Mouse (Mus musculus) layer of hippocampus, adult 2 months (tissue): ENCODE measurements at regions not wholly inside any gene's neighbourhood (a gene's known extent, or its start where the extent isn't known, plus 50 kb on each side); places are given as distances from the start of the nearest gene placed in this dataset.

Source experiments
- DNase-seq, 2 experiments: peaks; one replicate each; pipeline ENCODE4 v3.0.0; 2022; ENCODE audit warnings: low spot score in 2 of 2
- H3K27ac ChIP-seq: fragments of 200-600 bp; 2 replicates; pipeline ENCODE4 v1.8.1; 2022
- H3K4me3 ChIP-seq: fragments of 200-600 bp; 2 replicates; pipeline ENCODE4 v1.8.1; 2022; ENCODE audit warnings: mild to moderate bottlenecking
- CTCF ChIP-seq: fragments of 200-600 bp; conservative IDR thresholded peaks from 2 replicates; pipeline ENCODE4 v1.8.1; 2022; ENCODE audit warnings: antibody characterized with exemption, mild to moderate bottlenecking, moderate library complexity

GRCm38 (mm10) chr15:51682331-51682730 is 2202.4 kb upstream of the Gm7489 start:
- DNase-seq, result no peak
- no peak for TF ChIP-seq CTCF
- no peak overlapping the region for H3K4me3 ChIP-seq
- no peak overlapping the region for H3K27ac ChIP-seq

- H3K27ac ChIP-seq, result no peak overlapping the region
- H3K4me3 ChIP-seq, result no peak overlapping the region
- no peak for TF ChIP-seq CTCF
These were observed 2197.6 kb upstream of the Gm7489 start for GRCm38 (mm10) chr15:51687007-51687540.

GRCm38 (mm10) chr15:51689498-51689897 is 2195.2 kb upstream of the Gm7489 start:
- H3K27ac ChIP-seq, result no peak overlapping the region
- no peak for DNase-seq

More at GRCm38 (mm10) chr15:51687007-51687540, 2197.6 kb upstream of the Gm7489 start:
- DNase-seq, result no peak

GRCm38 (mm10) chr15:51692671-51693070 is 2192.0 kb upstream of the Gm7489 start:
- no peak for TF ChIP-seq CTCF
- DNase-seq, result no peak
- H3K27ac ChIP-seq, result no peak overlapping the region
- H3K4me3 ChIP-seq, result no peak overlapping the region

More at GRCm38 (mm10) chr15:51689498-51689897, 2195.2 kb upstream of the Gm7489 start:
- no peak overlapping the region for H3K4me3 ChIP-seq
- TF ChIP-seq CTCF, result no peak

- H3K4me3 ChIP-seq, result no peak overlapping the region
- TF ChIP-seq CTCF, result peak; percentile 84
- DNase-seq, result peak; percentile 26 to 39
- no peak overlapping the region for H3K27ac ChIP-seq
These were observed 2188.2 kb upstream of the Gm7489 start for GRCm38 (mm10) chr15:51696344-51697016.

GRCm38 (mm10) chr15:51704198-51704597 is 2180.5 kb upstream of the Gm7489 start:
- no peak for DNase-seq
- no peak overlapping the region for H3K27ac ChIP-seq
- H3K4me3 ChIP-seq, result no peak overlapping the region
- no peak for TF ChIP-seq CTCF

GRCm38 (mm10) chr15:51709871-51710655 is 2174.6 kb upstream of the Gm7489 start:
- peak overlapping the region; percentile 72 for H3K27ac ChIP-seq
- no peak for TF ChIP-seq CTCF

GRCm38 (mm10) chr15:51720873-51721308 is 2163.8 kb upstream of the Gm7489 start:
- no peak overlapping the region for H3K27ac ChIP-seq
- no peak overlapping the region for H3K4me3 ChIP-seq
- no peak for TF ChIP-seq CTCF
- DNase-seq, result no peak

More at GRCm38 (mm10) chr15:51709871-51710655, 2174.6 kb upstream of the Gm7489 start:
- H3K4me3 ChIP-seq, result no peak overlapping the region
- peak; percentile 44 to 57 for DNase-seq

- H3K4me3 ChIP-seq, result no peak overlapping the region
- no peak overlapping the region for H3K27ac ChIP-seq
- TF ChIP-seq CTCF, result no peak
- DNase-seq, result no peak
These were observed 2163.3 kb upstream of the Gm7489 start for GRCm38 (mm10) chr15:51721363-51721762.

- Histone ChIP-seq H3K4me3 (no peak overlapping the region), H3K27ac (no peak overlapping the region)
- no peak for DNase-seq
- TF ChIP-seq CTCF, result peak; percentile 63
These were observed 2160.6 kb upstream of the Gm7489 start for GRCm38 (mm10) chr15:51724127-51724526.

GRCm38 (mm10) chr15:51725457-51725856 is 2159.2 kb upstream of the Gm7489 start:
- H3K27ac ChIP-seq, result no peak overlapping the region
- DNase-seq, result no peak
- H3K4me3 ChIP-seq, result no peak overlapping the region
- no peak for TF ChIP-seq CTCF

GRCm38 (mm10) chr15:51730106-51730505 is 2154.6 kb upstream of the Gm7489 start:
- H3K27ac ChIP-seq, result no peak overlapping the region
- no peak overlapping the region for H3K4me3 ChIP-seq
- no peak for DNase-seq
- TF ChIP-seq CTCF, result no peak

- Histone ChIP-seq H3K27ac (peak overlapping the region; percentile 64), H3K4me3 (no peak overlapping the region)
- TF ChIP-seq CTCF, result no peak
- DNase-seq, result peak; percentile 19 to 22
These were observed 2153.8 kb upstream of the Gm7489 start for GRCm38 (mm10) chr15:51730805-51731412.
